Mouse (Mus musculus) kidney, embryonic 15.5 days (tissue): ENCODE data around the gene Prdx6. TPM values are rescaled to one million over a fixed set of nuclear protein-coding genes. Genes with fewer than 3 reads are reported as not detected.

ENCODE experiments used
- ATAC-seq: fragments of 200-750 bp; cut with Nextera tagmentation; replicated peaks from 2 replicates; pipeline ENCODE4 v1.8.0; 2017; ENCODE audit warnings: moderate TSS enrichment; ENCODE audit not compliant: low FRiP score
- H3K27ac ChIP-seq: fragments of 300-500 bp; sonication (generic); 2 replicates; pipeline ENCODE4 v1.5.1; 2015; ENCODE audit warnings: mild to moderate bottlenecking, inconsistent platforms
- H3K27me3 ChIP-seq: fragments of 300-500 bp; sonication (generic); 2 replicates; pipeline ENCODE4 v1.6.1; 2015; ENCODE audit warnings: inconsistent platforms
- H3K36me3 ChIP-seq: fragments of 300-500 bp; sonication (generic); 2 replicates; pipeline ENCODE4 v1.6.1; 2015; ENCODE audit warnings: inconsistent platforms
- H3K4me1 ChIP-seq: fragments of 300-500 bp; sonication (generic); 2 replicates; pipeline ENCODE4 v1.6.1; 2015; ENCODE audit warnings: inconsistent platforms
- H3K4me2 ChIP-seq: fragments of 300-500 bp; sonication (generic); 2 replicates; pipeline ENCODE4 v1.6.1; 2015; ENCODE audit warnings: moderate library complexity, mild to moderate bottlenecking, inconsistent platforms
- H3K4me3 ChIP-seq: fragments of 300-500 bp; sonication (generic); replicated peaks from 2 replicates; pipeline ENCODE4 v1.5.1; 2015; ENCODE audit warnings: mild to moderate bottlenecking, inconsistent platforms
- H3K9ac ChIP-seq: fragments of 300-500 bp; sonication (generic); 2 replicates; pipeline ENCODE4 v1.6.1; 2015; ENCODE audit warnings: mild to moderate bottlenecking, inconsistent platforms
- H3K9me3 ChIP-seq: fragments of 300-500 bp; sonication (generic); replicated peaks from 2 replicates; pipeline ENCODE4 v1.6.1; 2016; ENCODE audit warnings: inconsistent platforms
- WGBS: fragments of 180-500 bp; shearing (Covaris S2); methylation state at CpG from one replicate; pipeline ENCODE4 v1.1.7; 2015; ENCODE audit warnings: mixed read lengths; 5-methylcytosine and 5-hydroxymethylcytosine counted together
- polyA plus RNA-seq: library from polyadenylated mRNA; unstranded; fragments of >200 nt; fragmentation: Nextera tagmentation; extraction: Ambion mirVana; gene quantifications from 2 replicates; pipeline ENCODE4 v1.2.1, GENCODE M21; 2015

The Prdx6 gene
- polyA plus RNA-seq, 1 experiment from 2014 or later: 489 TPM

- Histone ChIP-seq H3K9ac (peak overlapping the region; percentile 50), H3K4me1 (peaks cover 6% of the 10 kb centered on the region), H3K36me3 (no peaks in the 10 kb centered on the region), H3K9me3 (no peaks in the 10 kb centered on the region), H3K27me3 (no peaks in the 10 kb centered on the region), H3K4me3 (peak overlapping the region; percentile 52), H3K27ac (peak overlapping the region; percentile 61), H3K4me2 (peak overlapping the region; percentile 65)
- ATAC-seq: peak; percentile 97
- WGBS: under 1% methylated on average over 16 of the region's 16 CpGs
These were observed 55.3 kb downstream of the Prdx6 start for GRCm38 (mm10) chr1:161195541-161196351.

- Histone ChIP-seq H3K9me3 (no peaks in the 10 kb centered on the region), H3K4me1 (0 out of 2 replicates have a peak, but pooled peaks cover 3% of the 10 kb centered on the region), H3K9ac (no peak overlapping the region), H3K4me3 (no peak overlapping the region), H3K36me3 (no peaks in the 10 kb centered on the region), H3K27me3 (no peaks in the 10 kb centered on the region), H3K4me2 (no peak overlapping the region), H3K27ac (no peak overlapping the region)
- 73% methylated on average over 9 of the region's 9 CpGs for WGBS
- ATAC-seq: no peak
These were observed 60.6 kb downstream of the Prdx6 start for GRCm38 (mm10) chr1:161190253-161190910.

Other genes starting within 250 kb of the Prdx6 start
- gene Zbtb37, start 216.4 kb downstream of the Prdx6 start, polyA plus RNA-seq: 7.8 and 8.3 TPM in 2 replicates
- 35.7 and 38.1 TPM in 2 replicates for gene Dars2, start 180.6 kb downstream of the Prdx6 start, polyA plus RNA-seq
- gene Cenpl, start 180.5 kb downstream of the Prdx6 start, polyA plus RNA-seq: 30.5 and 30.9 TPM in 2 replicates
- gene Klhl20, start 119.7 kb downstream of the Prdx6 start, polyA plus RNA-seq: 15.7 and 17.4 TPM in 2 replicates
- gene Ankrd45, start 108.5 kb downstream of the Prdx6 start, polyA plus RNA-seq: 5.1 and 5.5 TPM in 2 replicates
- gene Tex50, start 91.9 kb downstream of the Prdx6 start, polyA plus RNA-seq: 0.27 and 0.32 TPM in 2 replicates
- 0.08 and 0.12 TPM in 2 replicates for gene Tnfsf4, start 144.2 kb upstream of the Prdx6 start, polyA plus RNA-seq
- gene Tnfsf18, start 243.4 kb upstream of the Prdx6 start, polyA plus RNA-seq: 0.17 TPM in 1 of 2 replicates, not detected in the other